Mouse (Mus musculus): ENCODE data around the gene Usp31.

Usp31 gene

DNA sequence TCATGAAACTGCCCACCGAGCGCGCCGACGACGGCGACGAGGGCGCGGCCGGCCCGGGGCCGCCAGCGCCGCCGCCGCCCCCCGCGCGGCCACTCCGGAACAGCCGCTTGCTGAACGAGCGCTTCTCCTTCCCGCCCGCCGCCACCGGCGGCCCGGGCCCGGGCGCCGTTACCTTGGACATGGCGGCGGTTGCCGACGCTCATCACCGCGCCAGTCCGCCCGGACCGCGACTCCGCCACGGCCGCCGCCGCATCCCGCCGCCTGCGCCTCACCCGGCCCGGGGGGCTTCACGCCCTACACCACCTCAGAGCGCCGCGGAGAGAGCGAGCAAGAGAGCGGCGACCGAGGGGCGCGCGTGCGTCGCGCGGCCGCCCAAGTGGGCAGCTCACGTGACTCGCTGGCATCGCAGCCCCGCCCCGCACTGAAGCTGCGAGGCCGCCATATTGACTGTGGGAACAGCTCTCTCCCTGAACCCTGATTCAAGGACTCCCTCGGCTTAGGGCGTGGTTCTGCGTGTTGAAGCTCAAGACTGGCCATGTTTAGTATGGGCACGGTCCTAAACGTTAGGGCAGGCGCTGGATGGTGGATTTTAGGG, at the start of gene Usp31:
TSS of gene Usp31 (minus strand) at position 181 of the 595 bp plus-strand sequence.
- DNase-seq (ENCODE audit: low spot score), result peak; percentile 99

GRCm38 (mm10) chr7:121754748-121755147, 47.7 kb upstream of the Usp31 start:
- no peak for DNase-seq (ENCODE audit: low spot score)

GRCm38 (mm10) chr7:121750244-121750643, 43.2 kb upstream of the Usp31 start:
- no peak for DNase-seq (ENCODE audit: low spot score)

GRCm38 (mm10) chr7:121737511-121738415, 30.7 kb upstream of the Usp31 start:
- no peak for DNase-seq (ENCODE audit: low spot score)

DNA sequence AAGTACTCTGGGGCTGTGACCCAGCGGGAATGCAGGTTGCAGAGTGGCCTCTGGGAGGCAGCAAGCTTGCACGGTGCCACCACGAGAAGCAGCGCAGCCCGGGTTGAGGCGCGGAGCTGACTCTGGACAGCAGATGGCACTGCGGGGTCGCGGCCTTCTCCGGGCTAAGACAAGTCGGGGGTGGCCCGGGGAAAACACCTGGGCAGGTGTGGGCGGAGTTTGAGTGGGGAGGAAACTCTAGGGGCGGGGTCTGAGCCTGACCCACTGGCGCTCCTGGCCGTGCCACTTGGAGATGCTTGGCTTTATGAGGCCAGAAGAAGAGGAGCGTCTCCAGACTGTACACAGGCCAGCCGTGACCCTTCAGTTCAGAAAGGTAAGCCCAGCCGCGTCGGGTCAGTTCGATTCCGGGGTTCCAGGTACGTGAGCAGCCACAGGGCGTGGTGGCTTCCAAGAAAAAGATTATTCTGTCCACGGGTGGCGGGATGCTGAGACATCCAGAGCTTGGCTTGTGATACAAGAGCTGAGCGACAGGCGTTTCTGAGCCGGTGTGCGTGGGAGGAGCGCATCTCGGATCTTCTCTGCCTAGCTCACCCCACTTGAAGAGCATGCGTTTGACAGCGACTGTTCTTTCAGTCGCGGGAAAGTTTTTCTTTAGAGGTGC, 27.2 kb upstream of the Usp31 start, which contains the start of gene Scnn1g:
TSS of gene Scnn1g (plus strand) at position 309 of the 661 bp plus-strand sequence.
- DNase-seq (ENCODE audit: low spot score), result peak; percentile 84

DNA sequence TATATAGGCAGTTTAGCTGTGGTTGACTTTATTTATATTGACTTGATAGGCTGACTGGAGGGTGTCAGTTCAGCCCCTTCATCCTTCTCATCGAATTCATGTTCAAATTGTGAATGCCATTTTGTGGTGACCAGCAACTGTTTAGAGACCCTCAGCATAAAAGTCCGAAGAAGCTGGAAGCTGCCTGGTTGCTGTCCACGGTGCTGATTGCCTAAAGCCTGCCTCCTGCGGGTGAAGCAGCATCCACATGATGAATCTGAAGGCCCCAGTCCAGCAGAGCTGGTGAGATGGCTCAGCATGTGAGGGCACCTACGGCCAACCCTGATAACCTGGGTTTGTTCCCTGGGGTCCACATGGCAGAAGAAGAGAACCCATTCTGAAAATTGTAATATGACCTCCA, 23.2 kb upstream of the Usp31 start:
- peak; percentile 78 for DNase-seq (ENCODE audit: low spot score)

DNA sequence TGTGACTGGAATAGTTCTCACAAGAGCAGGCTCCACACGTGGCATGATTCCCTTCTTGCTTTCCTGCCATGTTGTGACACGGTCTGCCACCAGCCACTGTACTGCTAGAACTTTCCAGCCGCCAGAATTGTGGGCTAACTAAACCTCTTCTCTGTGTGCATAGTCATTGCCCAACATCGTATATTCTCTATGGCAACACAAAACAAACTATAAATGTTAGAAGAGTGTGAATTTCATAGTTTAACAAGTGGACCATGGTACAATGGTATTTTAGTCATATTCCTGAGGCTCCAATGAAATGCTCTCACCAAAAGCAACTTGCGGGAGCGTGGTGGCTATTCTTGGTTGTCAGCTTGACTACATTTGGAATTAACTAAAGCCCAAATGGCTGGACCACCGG, 10.0 kb upstream of the Usp31 start:
- no peak for DNase-seq (ENCODE audit: low spot score)

GRCm38 (mm10) chr7:121711171-121711570, 4.1 kb upstream of the Usp31 start:
- no peak for DNase-seq (ENCODE audit: low spot score)

DNA sequence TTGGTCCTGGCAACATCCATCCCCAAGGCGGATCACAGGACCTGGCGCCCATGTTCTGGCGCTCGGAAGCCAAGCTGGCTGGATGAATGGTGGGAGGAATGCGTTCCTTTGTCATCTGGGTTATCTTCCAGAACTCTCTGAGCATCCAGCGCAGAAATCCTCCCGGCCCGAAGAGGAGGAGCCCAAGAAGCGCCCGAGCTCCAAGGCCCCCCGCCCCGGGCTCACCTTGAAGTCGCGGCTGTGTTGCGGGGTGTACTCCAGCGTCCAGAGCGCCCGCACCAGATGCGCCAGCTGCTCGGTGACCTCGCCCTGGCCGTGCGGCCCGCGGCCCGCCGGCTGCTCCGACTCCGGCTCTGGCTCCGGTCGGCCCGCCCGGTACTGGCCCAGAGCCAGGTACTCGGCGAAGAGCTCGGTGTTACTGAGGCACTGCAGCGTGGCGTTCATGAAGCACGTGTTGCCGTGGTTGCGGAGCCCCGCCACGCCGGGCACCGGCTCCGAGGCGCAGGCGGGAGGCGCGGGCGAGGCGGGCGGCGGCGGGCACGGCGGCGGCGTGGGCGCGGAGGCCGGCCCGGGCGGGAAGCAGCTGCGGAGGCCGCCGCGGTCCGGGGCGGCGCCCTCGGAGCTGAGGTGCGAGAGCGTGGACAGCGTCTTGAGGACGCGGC, 511 bp downstream of the Usp31 start:
- peak; percentile 54 for DNase-seq (ENCODE audit: low spot score)

- peak; percentile 15 for DNase-seq (ENCODE audit: low spot score)
Measured at GRCm38 (mm10) chr7:121705051-121705450, 2.0 kb downstream of the Usp31 start.

GRCm38 (mm10) chr7:121701983-121702382, 5.1 kb downstream of the Usp31 start:
- DNase-seq (ENCODE audit: low spot score), result no peak

DNA sequence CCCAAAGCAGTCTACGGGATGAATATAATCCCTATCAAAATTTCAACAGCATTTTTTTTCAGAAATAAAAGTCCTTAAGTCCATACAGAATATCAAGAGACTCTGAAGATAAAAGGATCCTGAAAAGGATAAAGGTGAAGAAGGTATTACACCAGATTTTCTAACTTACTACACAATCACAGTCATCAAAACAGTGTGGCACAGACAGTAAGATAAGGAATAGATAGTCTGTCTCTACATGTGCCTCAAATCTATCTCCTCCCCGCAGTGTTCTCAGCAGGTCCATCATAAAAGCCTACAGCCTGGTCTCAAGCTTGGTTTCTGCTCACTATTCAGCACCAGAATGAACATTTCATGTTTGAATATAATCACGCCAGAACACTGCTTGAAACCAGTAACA, 6.6 kb downstream of the Usp31 start:
- no peak for DNase-seq (ENCODE audit: low spot score)

DNA sequence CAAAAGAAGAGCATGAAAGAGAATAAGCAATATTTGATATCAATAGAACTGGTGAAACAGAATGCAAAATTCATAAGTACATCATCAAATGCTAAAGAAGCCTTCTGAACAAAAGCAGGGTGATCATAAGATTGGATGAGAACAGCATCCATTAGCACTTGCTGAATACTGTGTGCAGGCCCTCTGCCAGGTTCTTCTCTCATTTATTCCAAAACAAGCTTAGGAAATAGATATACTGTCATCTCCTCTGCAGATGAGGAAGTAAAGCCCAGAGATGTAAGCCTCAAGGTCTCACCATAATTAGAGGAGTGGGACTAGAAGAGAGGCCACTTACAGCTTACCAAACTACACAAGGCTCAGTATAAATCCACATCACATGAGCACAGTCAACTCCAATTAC, 7.8 kb downstream of the Usp31 start:
- no peak for DNase-seq (ENCODE audit: low spot score)

DNA sequence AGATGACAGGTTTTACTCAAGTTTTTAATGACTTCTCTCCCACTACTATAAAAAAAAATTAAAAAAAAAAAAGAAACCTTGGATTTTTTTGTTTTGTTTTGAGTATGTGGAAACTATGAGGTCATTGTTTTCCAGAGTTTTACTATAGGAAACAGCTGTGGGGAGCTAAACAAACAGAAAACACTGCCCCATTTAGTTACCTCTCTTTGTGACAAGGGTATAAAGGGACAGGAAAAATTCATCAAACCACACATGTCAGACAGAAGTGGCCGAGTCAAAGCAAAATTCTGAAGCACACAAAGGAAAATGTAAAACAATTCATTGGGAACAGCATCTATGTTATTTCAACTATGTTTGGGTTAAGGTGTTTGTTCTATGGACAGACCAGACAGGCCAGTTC, 9.5 kb downstream of the Usp31 start:
- DNase-seq (ENCODE audit: low spot score), result peak; percentile 8

DNA sequence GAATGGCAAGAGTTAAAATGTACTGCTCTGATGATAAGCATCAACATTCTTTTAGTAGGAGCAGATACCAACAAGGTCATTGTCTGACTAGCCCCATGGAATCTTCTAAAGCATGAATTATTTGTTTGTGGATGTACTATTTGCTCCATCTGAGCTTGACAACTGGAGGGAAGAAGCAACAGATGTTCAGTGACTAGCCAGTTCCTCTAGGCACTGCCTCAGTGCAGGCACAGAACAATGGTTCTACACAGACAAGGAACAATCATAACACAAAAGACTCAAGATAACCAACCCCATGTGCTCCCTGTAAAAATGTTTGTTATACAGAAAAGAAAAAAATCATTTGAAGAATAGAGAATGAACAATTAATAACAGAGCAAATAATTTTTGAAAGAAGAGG, 9.9 kb downstream of the Usp31 start:
- peak; percentile 14 for DNase-seq (ENCODE audit: low spot score)

GRCm38 (mm10) chr7:121691803-121692202, 15.2 kb downstream of the Usp31 start:
- no peak for DNase-seq (ENCODE audit: low spot score)

GRCm38 (mm10) chr7:121689338-121689737, 17.7 kb downstream of the Usp31 start:
- no peak for DNase-seq (ENCODE audit: low spot score)

DNA sequence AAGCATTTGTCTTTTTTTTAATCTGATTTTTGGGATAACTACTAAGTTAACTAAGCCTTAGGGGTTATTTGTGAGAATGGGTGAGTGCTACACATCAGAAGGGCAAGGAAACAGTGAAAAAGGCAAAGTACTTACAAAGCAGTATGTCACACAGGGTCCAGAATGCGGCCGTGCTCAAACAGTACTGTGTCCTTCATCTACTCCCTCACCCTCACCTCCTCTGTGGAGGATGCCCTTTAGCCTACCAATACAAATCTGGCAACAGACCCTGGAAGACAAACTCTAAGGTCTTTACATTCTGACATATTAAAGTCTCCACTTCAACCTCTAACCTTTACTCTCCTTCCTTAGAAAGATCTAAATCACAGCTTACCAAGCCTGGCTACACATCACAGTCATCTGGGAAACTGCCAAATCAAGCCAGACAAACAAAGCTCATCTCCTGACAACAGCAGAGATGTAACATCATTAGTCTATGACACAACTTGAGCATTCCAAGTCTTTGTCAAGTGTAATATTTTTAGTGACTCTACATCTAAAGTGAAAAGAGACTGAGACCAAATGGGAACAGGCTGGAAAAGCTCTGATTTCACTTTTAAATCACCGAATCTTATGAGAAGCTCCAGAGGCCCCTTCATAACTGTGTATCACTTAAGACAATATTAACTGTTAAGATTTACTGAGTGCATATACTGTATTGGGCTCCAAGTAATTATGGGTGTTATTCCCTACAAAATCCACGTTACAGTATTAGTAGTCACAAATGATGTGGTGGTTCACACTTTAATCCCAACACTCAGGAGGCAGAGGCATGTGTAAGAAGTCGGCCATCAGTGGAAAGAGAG, 21.7 kb downstream of the Usp31 start:
- DNase-seq (ENCODE audit: low spot score), result no peak

- no peak for DNase-seq (ENCODE audit: low spot score)
Measured at GRCm38 (mm10) chr7:121681191-121681590, 25.9 kb downstream of the Usp31 start.

GRCm38 (mm10) chr7:121677105-121677753, 29.8 kb downstream of the Usp31 start:
- no peak for DNase-seq (ENCODE audit: low spot score)

- DNase-seq (ENCODE audit: low spot score), result no peak
Measured at GRCm38 (mm10) chr7:121660705-121661104, 46.3 kb downstream of the Usp31 start.
